Mouse (Mus musculus) E14TG2a.4 (cell line): Measurements from ENCODE around the gene Hap1.

ENCODE experiments used
- CTCF ChIP-seq: conservative IDR thresholded peaks from 2 replicates; pipeline ENCODE4 v1.5.1; 2014; ENCODE audit warnings: low read length
- NANOG ChIP-seq: IDR thresholded peaks from 2 replicates; pipeline ENCODE4 v1.6.1; 2014; ENCODE audit warnings: borderline replicate concordance, low read length, mixed read lengths
- POU5F1 ChIP-seq: IDR thresholded peaks from 2 replicates; pipeline ENCODE4 v1.6.1; 2014; ENCODE audit warnings: low read length, borderline replicate concordance

- TF ChIP-seq CTCF (no peak), NANOG (no peak), POU5F1 (no peak)
Observed at GRCm38 (mm10) chr11:100335731-100336130, 20.2 kb downstream of the Hap1 start.
